Mouse (Mus musculus) brain, embryonic 14.5 days (tissue): ENCODE measurements at regions not wholly inside any gene's neighbourhood (a gene's known extent, or its start where the extent isn't known, plus 50 kb on each side); places are given as distances from the start of the nearest gene placed in this dataset.

Experiments
- CTCF ChIP-seq: fragments of 200-500 bp; IDR thresholded peaks from 2 replicates; pipeline ENCODE4 v1.5.1; 2012; ENCODE audit warnings: inconsistent platforms, mild to moderate bottlenecking, moderate library complexity, borderline replicate concordance; ENCODE audit not compliant: insufficient read depth, insufficient read length; ENCODE audit errors: extremely low read depth
- POLR2A ChIP-seq: fragments of 200-500 bp; IDR thresholded peaks from 2 replicates; pipeline ENCODE4 v1.6.1; 2012; ENCODE audit warnings: mild to moderate bottlenecking, inconsistent platforms, borderline replicate concordance; ENCODE audit not compliant: poor library complexity, insufficient read depth, insufficient read length, severe bottlenecking; ENCODE audit errors: extremely low read depth

DNA sequence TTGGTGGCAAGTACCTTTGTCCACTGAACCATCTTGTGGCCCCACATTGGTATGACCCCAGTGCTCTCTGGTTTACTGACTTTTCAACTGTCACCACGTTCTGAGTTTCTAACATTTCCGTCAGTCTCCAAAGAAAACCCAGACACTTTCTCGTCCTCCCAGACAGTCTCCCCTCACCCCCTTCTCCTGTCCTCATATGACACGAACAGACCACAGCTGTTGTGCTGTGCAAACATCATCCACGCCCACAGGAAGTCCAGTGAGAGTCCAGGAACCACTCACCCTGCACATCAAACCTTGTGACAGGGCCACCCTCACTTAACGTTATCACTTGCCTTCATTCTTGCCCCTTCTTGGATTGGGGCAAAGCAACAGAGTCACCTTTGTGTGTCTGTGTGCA, 51.4 kb upstream of the Kcng1 start:
- TF ChIP-seq CTCF, result no peak
- no peak for TF ChIP-seq POLR2A
